Mouse (Mus musculus) heart, embryonic 12.5 days (tissue): ENCODE data around the gene Nsd2. TPM values are rescaled to one million over a fixed set of nuclear protein-coding genes. Genes with fewer than 3 reads are reported as not detected.

Experiments
- ATAC-seq: fragments of 200-750 bp; cut with Nextera tagmentation; 2 replicates; pipeline ENCODE4 v1.8.0; 2017; ENCODE audit warnings: moderate TSS enrichment, moderate library complexity; ENCODE audit not compliant: insufficient number of reproducible peaks, low FRiP score
- H3K27ac ChIP-seq: fragments of 300-500 bp; sonication (generic); 2 replicates; pipeline ENCODE4 v1.5.1; 2016; ENCODE audit warnings: mild to moderate bottlenecking, moderate library complexity; ENCODE audit not compliant: poor library complexity, severe bottlenecking
- H3K27me3 ChIP-seq: fragments of 300-500 bp; sonication (generic); replicated peaks from 2 replicates; pipeline ENCODE4 v1.6.1; 2016; ENCODE audit warnings: mild to moderate bottlenecking, moderate library complexity
- H3K36me3 ChIP-seq: fragments of 300-500 bp; sonication (generic); 2 replicates; pipeline ENCODE4 v1.6.1; 2016; ENCODE audit warnings: mild to moderate bottlenecking, moderate library complexity
- H3K4me1 ChIP-seq: fragments of 300-500 bp; sonication (generic); replicated peaks from 2 replicates; pipeline ENCODE4 v1.6.1; 2016; ENCODE audit warnings: mild to moderate bottlenecking
- H3K4me2 ChIP-seq: fragments of 300-500 bp; sonication (generic); 2 replicates; pipeline ENCODE4 v1.6.1; 2016; ENCODE audit warnings: mild to moderate bottlenecking, moderate library complexity
- H3K4me3 ChIP-seq: fragments of 300-500 bp; sonication (generic); 2 replicates; pipeline ENCODE4 v1.5.1; 2016; ENCODE audit warnings: mild to moderate bottlenecking
- H3K9ac ChIP-seq: fragments of 300-500 bp; sonication (generic); 2 replicates; pipeline ENCODE4 v1.6.1; 2016; ENCODE audit warnings: mild to moderate bottlenecking, moderate library complexity
- H3K9me3 ChIP-seq: fragments of 300-500 bp; sonication (generic); replicated peaks from 2 replicates; pipeline ENCODE4 v1.6.1; 2016; ENCODE audit warnings: mild to moderate bottlenecking, moderate library complexity
- WGBS: fragments of 180-500 bp; shearing (Covaris S2); methylation state at CpG from one replicate; pipeline ENCODE4 v1.1.7; 2016; 5-methylcytosine and 5-hydroxymethylcytosine counted together
- polyA plus RNA-seq: library from polyadenylated mRNA; unstranded; fragments of >200 nt; fragmentation: Nextera tagmentation; extraction: Ambion mirVana; gene quantifications from 2 replicates; pipeline ENCODE4 v1.2.1, GENCODE M21; 2016

The Nsd2 gene
- 43.7 and 50.9 TPM in 2 replicates for polyA plus RNA-seq

GRCm38 (mm10) chr5:33819876-33820732, at the start of gene Nsd2:
Gene Nsd2 (plus strand): TSS chr5:33820725.
- no peaks in the 10 kb centered on the region for H3K9me3 ChIP-seq
- ATAC-seq, result peak; percentile 88

GRCm38 (mm10) chr5:33777195-33777594, 43.3 kb upstream of the Nsd2 start:
- Histone ChIP-seq H3K9me3 (no peaks in the 10 kb centered on the region), H3K9ac (no peak overlapping the region), H3K4me3 (no peak overlapping the region), H3K4me2 (no peak overlapping the region), H3K27ac (no peak overlapping the region), H3K36me3 (peaks cover 34% of the 10 kb centered on the region), H3K4me1 (peaks cover 21% of the 10 kb centered on the region), H3K27me3 (no peaks in the 10 kb centered on the region)
- ATAC-seq, result no peak

More at GRCm38 (mm10) chr5:33819876-33820732, at the start of gene Nsd2:
- peak within 1 kb of the TSS; percentile 94 for H3K27ac ChIP-seq
- H3K4me3 ChIP-seq, result peak within 1 kb of the TSS; percentile 90
- peak within 1 kb of the TSS; percentile 88 for H3K4me2 ChIP-seq
- no peaks in the 10 kb centered on the region for H3K36me3 ChIP-seq
- H3K4me1 ChIP-seq, result peaks cover 34% of the 10 kb centered on the region
- peak within 1 kb of the TSS; percentile 96 for H3K9ac ChIP-seq
- WGBS, result 2% methylated on average over 125 of the region's 136 CpGs
- no peaks in the 10 kb centered on the region for H3K27me3 ChIP-seq

- peak; percentile 4; the same call in 1 of the 2 replicates for ATAC-seq
- Histone ChIP-seq H3K4me2 (peak overlapping the region; percentile 91), H3K9ac (peak overlapping the region; percentile 90), H3K27ac (peak overlapping the region; percentile 77), H3K4me1 (peaks cover 28% of the 10 kb centered on the region), H3K36me3 (peaks cover 10% of the 10 kb centered on the region), H3K4me3 (peak overlapping the region; percentile 84), H3K9me3 (no peaks in the 10 kb centered on the region), H3K27me3 (no peaks in the 10 kb centered on the region)
- 3% methylated on average over 11 of the region's 11 CpGs for WGBS
Observed at GRCm38 (mm10) chr5:33781964-33782344, 38.6 kb upstream of the Nsd2 start.

- Histone ChIP-seq H3K9me3 (no peaks in the 10 kb centered on the region), H3K4me2 (peak within 1 kb of the TSS; percentile 91), H3K4me1 (peaks cover 28% of the 10 kb centered on the region), H3K9ac (peak within 1 kb of the TSS; percentile 90), H3K27me3 (no peaks in the 10 kb centered on the region), H3K4me3 (peak within 1 kb of the TSS; percentile 84), H3K27ac (peak within 1 kb of the TSS; percentile 77), H3K36me3 (peaks cover 5% of the 10 kb centered on the region)
- ATAC-seq, result peak; percentile 99
- under 1% methylated on average over 65 of the region's 65 CpGs for WGBS
Observed at GRCm38 (mm10) chr5:33782345-33782998, 38.1 kb upstream of the Nsd2 start, which contains the start of gene Letm1. Gene Letm1 (minus strand): TSS chr5:33782817.

- 0 out of 2 replicates have a peak overlapping the region, but pooled peaks have one; percentile 77 for H3K27ac ChIP-seq
- peak overlapping the region; percentile 91 for H3K4me2 ChIP-seq
- peak overlapping the region; percentile 84 for H3K4me3 ChIP-seq
- 0 out of 2 replicates have a peak, but pooled peaks cover 2% of the 10 kb centered on the region for H3K27me3 ChIP-seq
- peak; percentile 57 for ATAC-seq
- 5% methylated on average over 6 of the region's 6 CpGs for WGBS
- no peaks in the 10 kb centered on the region for H3K9me3 ChIP-seq
- peak overlapping the region; percentile 90 for H3K9ac ChIP-seq
- peaks cover 28% of the 10 kb centered on the region for H3K4me1 ChIP-seq
- no peaks in the 10 kb centered on the region; the same call in 1 of the 2 replicates for H3K36me3 ChIP-seq
Observed at GRCm38 (mm10) chr5:33782999-33783390, 37.5 kb upstream of the Nsd2 start.

GRCm38 (mm10) chr5:33791912-33792643, 28.4 kb upstream of the Nsd2 start:
- 66% methylated on average over 5 of the region's 5 CpGs for WGBS
- no peak overlapping the region for H3K27ac ChIP-seq
- ATAC-seq, result no peak

GRCm38 (mm10) chr5:33803337-33803736, 17.2 kb upstream of the Nsd2 start:
- H3K4me3 ChIP-seq, result no peak overlapping the region
- no peaks in the 10 kb centered on the region for H3K36me3 ChIP-seq
- peaks cover 10% of the 10 kb centered on the region for H3K9me3 ChIP-seq
- no peaks in the 10 kb centered on the region for H3K27me3 ChIP-seq
- no peak for ATAC-seq
- WGBS, result 55% methylated on average over 2 of the region's 2 CpGs
- no peak overlapping the region for H3K4me2 ChIP-seq
- no peak overlapping the region for H3K9ac ChIP-seq
- H3K27ac ChIP-seq, result no peak overlapping the region
- H3K4me1 ChIP-seq, result no peaks in the 10 kb centered on the region

More at GRCm38 (mm10) chr5:33791912-33792643, 28.4 kb upstream of the Nsd2 start:
- H3K4me2 ChIP-seq, result no peak overlapping the region
- H3K4me3 ChIP-seq, result no peak overlapping the region
- H3K9ac ChIP-seq, result no peak overlapping the region
- no peaks in the 10 kb centered on the region for H3K36me3 ChIP-seq
- 0 out of 2 replicates have a peak, but pooled peaks cover 11% of the 10 kb centered on the region for H3K27me3 ChIP-seq
- H3K9me3 ChIP-seq, result 0 out of 2 replicates have a peak, but pooled peaks cover 2% of the 10 kb centered on the region
- H3K4me1 ChIP-seq, result no peaks in the 10 kb centered on the region

- ATAC-seq, result no peak
- H3K9me3 ChIP-seq, result 0 out of 2 replicates have a peak, but pooled peaks cover 5% of the 10 kb centered on the region
- 83% methylated on average over 4 of the region's 4 CpGs for WGBS
Observed at GRCm38 (mm10) chr5:33811519-33811918, 9.0 kb upstream of the Nsd2 start.

GRCm38 (mm10) chr5:33816008-33816725, 4.4 kb upstream of the Nsd2 start:
- no peaks in the 10 kb centered on the region for H3K36me3 ChIP-seq
- H3K4me3 ChIP-seq, result no peak overlapping the region
- WGBS, result 71% methylated on average over 6 of the region's 6 CpGs
- peaks cover 14% of the 10 kb centered on the region for H3K4me1 ChIP-seq
- no peak for ATAC-seq
- no peak overlapping the region for H3K4me2 ChIP-seq
- no peak overlapping the region for H3K27ac ChIP-seq
- H3K9me3 ChIP-seq, result no peaks in the 10 kb centered on the region
- no peak overlapping the region for H3K9ac ChIP-seq
- H3K27me3 ChIP-seq, result no peaks in the 10 kb centered on the region

More at GRCm38 (mm10) chr5:33811519-33811918, 9.0 kb upstream of the Nsd2 start:
- no peak overlapping the region for H3K4me2 ChIP-seq
- H3K4me1 ChIP-seq, result no peaks in the 10 kb centered on the region
- no peak overlapping the region for H3K4me3 ChIP-seq
- no peak overlapping the region for H3K27ac ChIP-seq
- no peaks in the 10 kb centered on the region for H3K27me3 ChIP-seq
- no peaks in the 10 kb centered on the region for H3K36me3 ChIP-seq
- H3K9ac ChIP-seq, result no peak overlapping the region

- no peak overlapping the region for H3K4me2 ChIP-seq
- H3K9me3 ChIP-seq, result no peaks in the 10 kb centered on the region
- H3K4me1 ChIP-seq, result peaks cover 23% of the 10 kb centered on the region
- no peak for ATAC-seq
- H3K9ac ChIP-seq, result no peak overlapping the region
- H3K4me3 ChIP-seq, result no peak overlapping the region
- H3K27me3 ChIP-seq, result no peaks in the 10 kb centered on the region
- no peak overlapping the region for H3K27ac ChIP-seq
- WGBS, result 56% methylated on average over 5 of the region's 5 CpGs
- no peaks in the 10 kb centered on the region for H3K36me3 ChIP-seq
Observed at GRCm38 (mm10) chr5:33818104-33818503, 2.4 kb upstream of the Nsd2 start.
